Comparison of ENCODE assay signal across 14 mouse cellular contexts in genomic region chr5:36693651-36694050, GRCm38 (mm10). TPM values are rescaled to one million over a fixed set of nuclear protein-coding genes. Genes with fewer than 3 reads are reported as not detected.
DNase-seq lines count a peak whose midpoint lies in the region; ATAC-seq and TF ChIP-seq lines count a peak whose summit lies in the region.
"Had no signal": no experiment of that assay in that cellular context is flagged by ENCODE, and none has a peak within 500 bp of the region (broad histone marks: within the 10 kb centered on the region; RNA-seq: fewer than 3 reads in every experiment).

No protein-coding gene starts in this region.

- H3K27ac ChIP-seq in gastrocnemius, adult 2 months: peak overlapping the region; percentile 49
- H3K27ac ChIP-seq in layer of hippocampus, adult 2 months: 0 out of 2 replicates have a peak overlapping the region, but pooled peaks have one; percentile 99
- H3K27ac ChIP-seq in stomach, embryonic 16.5 days (ENCODE audit: low read length): no peak overlapping the region
- H3K27ac ChIP-seq in stomach, postnatal 0 days (replicated peaks): no peak overlapping the region
- no peak overlapping the region for H3K27ac ChIP-seq in small intestine, adult 2 months (ENCODE audit: insufficient read depth, low read depth, low read length)
- H3K27ac ChIP-seq: embryonic facial prominence, embryonic 12.5 days; kidney, postnatal 0 days had no signal

- H3K4me1 ChIP-seq in stomach, embryonic 16.5 days (ENCODE audit: control insufficient read depth, insufficient read depth, low read length): peaks cover 21% of the 10 kb centered on the region
- no peaks in the 10 kb centered on the region; the same call in 1 of the 2 replicates for H3K4me1 ChIP-seq in stomach, postnatal 0 days (replicated peaks; ENCODE audit: control insufficient read depth, insufficient read depth)
- H3K4me1 ChIP-seq in small intestine, adult 2 months (ENCODE audit: control insufficient read depth, insufficient read depth, insufficient read length, low read length): peaks cover 9% of the 10 kb centered on the region

- no peak for DNase-seq in gastrocnemius, adult 2 months
- DNase-seq in gastrocnemius, postnatal 14 days: no peak
- no peak for DNase-seq in layer of hippocampus, adult 2 months (ENCODE audit: low spot score in 2 of 2)
- DNase-seq in layer of hippocampus, postnatal 25 days (ENCODE audit: extremely low spot score in 1 of 2, low spot score in 1 of 2): no peak
- DNase-seq in stomach, postnatal 0 days (ENCODE audit: low spot score): no peak
- DNase-seq in cerebellum, postnatal 14 days: no peak
- DNase-seq: cerebellum, adult 18-20 months; left cerebral cortex, postnatal 4 days; retina, postnatal 1 day; thymus, adult 18-20 months had no signal

- peak overlapping the region; percentile 14 for H3K4me3 ChIP-seq in gastrocnemius, adult 2 months
- H3K4me3 ChIP-seq in layer of hippocampus, adult 2 months: peak overlapping the region; percentile 89; the same call in 1 of the 2 replicates
- no peak overlapping the region for H3K4me3 ChIP-seq in stomach, embryonic 16.5 days (replicated peaks; ENCODE audit: low read length)
- no peak overlapping the region for H3K4me3 ChIP-seq in stomach, postnatal 0 days (ENCODE audit: low read depth, low read length)
- peak overlapping the region; percentile 44 for H3K4me3 ChIP-seq in small intestine, adult 2 months (ENCODE audit: low read depth, low read length)

- no peak for TF ChIP-seq EP300 in stomach, postnatal 0 days (optimal IDR thresholded peaks at IDR 0.05)

- no peak for ATAC-seq in stomach, embryonic 16.5 days (ENCODE audit: insufficient read depth, low FRiP score)
- no peak for ATAC-seq in stomach, postnatal 0 days (ENCODE audit: low FRiP score, low TSS enrichment)

- no peak for TF ChIP-seq CTCF in gastrocnemius, adult 2 months (IDR thresholded peaks at IDR 0.05)
- 0 out of 2 replicates have a peak, but pooled peaks have one; percentile 20 for TF ChIP-seq CTCF in layer of hippocampus, adult 2 months (conservative IDR thresholded peaks at IDR 0.05)
- no peak for TF ChIP-seq CTCF in stomach, postnatal 0 days (IDR thresholded peaks at IDR 0.05; ENCODE audit: low read depth)
- TF ChIP-seq CTCF in small intestine, adult 2 months (IDR thresholded peaks at IDR 0.05; ENCODE audit: extremely low read depth, insufficient read length, insufficient replicate concordance, low read depth, low read length): no peak

- WGBS in stomach, embryonic 16.5 days: 80% methylated on average over 2 of the region's 2 CpGs
- WGBS in stomach, postnatal 0 days: 81% methylated on average over 2 of the region's 2 CpGs
- WGBS in small intestine, adult 2 months: 83% methylated on average over 2 of the region's 2 CpGs

- no peak overlapping the region for H3K4me2 ChIP-seq in stomach, embryonic 16.5 days (ENCODE audit: low read depth, low read length)
- no peak overlapping the region for H3K4me2 ChIP-seq in stomach, postnatal 0 days (replicated peaks; ENCODE audit: low read depth)

- no peaks in the 10 kb centered on the region for H3K36me3 ChIP-seq in stomach, embryonic 16.5 days (ENCODE audit: control insufficient read depth, insufficient read depth, low read length)
- H3K36me3 ChIP-seq in stomach, postnatal 0 days (ENCODE audit: control insufficient read depth, insufficient read depth, low read length): no peaks in the 10 kb centered on the region
- H3K36me3 ChIP-seq in small intestine, adult 2 months (ENCODE audit: control insufficient read depth, insufficient read depth, low read length): 0 out of 2 replicates have a peak, but pooled peaks cover 2% of the 10 kb centered on the region
- H3K36me3 ChIP-seq: embryonic facial prominence, embryonic 12.5 days had no signal

- H3K27me3 ChIP-seq in stomach, embryonic 16.5 days (ENCODE audit: control insufficient read depth, insufficient read depth, low read length): no peaks in the 10 kb centered on the region
- H3K27me3 ChIP-seq in stomach, postnatal 0 days (ENCODE audit: control insufficient read depth, insufficient read depth, low read length): no peaks in the 10 kb centered on the region
- H3K27me3 ChIP-seq in small intestine, adult 2 months (ENCODE audit: control insufficient read depth, insufficient read depth, low read length): no peaks in the 10 kb centered on the region
- H3K27me3 ChIP-seq: embryonic facial prominence, embryonic 12.5 days had no signal

- 0 out of 2 replicates have a peak overlapping the region, but pooled peaks have one; percentile 38 for H3K9ac ChIP-seq in stomach, embryonic 16.5 days (ENCODE audit: low read length)
- H3K9ac ChIP-seq in stomach, postnatal 0 days (ENCODE audit: low read length): no peak overlapping the region

- intact Hi-C loops in gastrocnemius, adult 2 months (cut with DNase I): loop anchor here (2.0 to 5.0 kb wide), 2 partner anchors 45 to 289 kb away; no protein-coding TSS in a partner anchor
- intact Hi-C loops in gastrocnemius, postnatal 14 days (cut with DNase I; ENCODE audit: low total_unique reads): loop anchor here (5.0 kb wide), 1 partner anchor 49 kb away; no protein-coding TSS in a partner anchor

- no peak for TF ChIP-seq POLR2A in small intestine, adult 2 months (IDR thresholded peaks at IDR 0.05; ENCODE audit: low read depth, low read length)

- no peaks in the 10 kb centered on the region for H3K9me3 ChIP-seq in stomach, embryonic 16.5 days (replicated peaks; ENCODE audit: control insufficient read depth, low read length)
- H3K9me3 ChIP-seq in stomach, postnatal 0 days (ENCODE audit: control insufficient read depth, low read length): no peaks in the 10 kb centered on the region
- H3K9me3 ChIP-seq: embryonic facial prominence, embryonic 12.5 days had no signal

RNA-seq across cellular contexts. Expression of gene D5Ertd579e, which starts 2.2 kb away (rescaled TPM):
- total RNA-seq in gastrocnemius, adult 2 months (2021): 10 to 100 TPM; 86.4 to 98.1 TPM
- 10 to 100 TPM; 52.2 to 54.5 TPM for total RNA-seq in gastrocnemius, postnatal 14 days (2021)
- total RNA-seq in layer of hippocampus, adult 2 months (2021): 100 to 1,000 TPM; 100 to 103 TPM
- 100 to 1,000 TPM in 1 of 2 experiments, 10 to 100 TPM in 1; 87.8 to 107 TPM for total RNA-seq in layer of hippocampus, postnatal 25 days (2021)
- polyA plus RNA-seq in stomach, embryonic 16.5 days (2015; fragmentation: Nextera tagmentation; extraction: Ambion mirVana): 20.4 and 20.5 TPM in 2 replicates
- polyA plus RNA-seq in stomach, postnatal 0 days (2015; fragmentation: Nextera tagmentation; extraction: Ambion mirVana): 21.5 and 22.7 TPM in 2 replicates
- polyA plus RNA-seq in small intestine, adult 2 months (2012; rRNA removed): 14.4 and 27.4 TPM in 2 replicates

RNA-seq across cellular contexts. Expression of gene Bloc1s4, which starts 54.8 kb away (rescaled TPM):
- total RNA-seq in gastrocnemius, adult 2 months (2021): 10 to 100 TPM in 1 of 2 experiments, 1 to 10 TPM in 1; 9.1 to 11.0 TPM
- 1 to 10 TPM; 8.0 to 9.2 TPM for total RNA-seq in gastrocnemius, postnatal 14 days (2021)
- total RNA-seq in layer of hippocampus, adult 2 months (2021): 10 to 100 TPM; 22.4 to 26.0 TPM
- total RNA-seq in layer of hippocampus, postnatal 25 days (2021): 10 to 100 TPM; 25.2 to 26.1 TPM
- polyA plus RNA-seq in stomach, embryonic 16.5 days (2015; fragmentation: Nextera tagmentation; extraction: Ambion mirVana): 12.8 and 18.3 TPM in 2 replicates
- polyA plus RNA-seq in stomach, postnatal 0 days (2015; fragmentation: Nextera tagmentation; extraction: Ambion mirVana): 21.4 and 22.2 TPM in 2 replicates
- polyA plus RNA-seq in small intestine, adult 2 months (2012; rRNA removed): 30.4 and 31.0 TPM in 2 replicates

Comparison
In these comparisons a context has a peak if more than half of its experiments do, and no peak if none do; other contexts are left out.
1. H3K27ac ChIP-seq: peak in gastrocnemius, adult 2 months (single experiment) and layer of hippocampus, adult 2 months (single experiment); none in stomach, embryonic 16.5 days (single experiment), stomach, postnatal 0 days (single experiment) and small intestine, adult 2 months (single experiment).
2. H3K4me3 ChIP-seq: peak in gastrocnemius, adult 2 months (single experiment), layer of hippocampus, adult 2 months (single experiment) and small intestine, adult 2 months (single experiment); none in stomach, embryonic 16.5 days (single experiment) and stomach, postnatal 0 days (single experiment).